Mouse (Mus musculus) stomach, embryonic 15.5 days (tissue): ENCODE results near the gene Fmnl2. TPM values are rescaled to one million over a fixed set of nuclear protein-coding genes. Genes with fewer than 3 reads are reported as not detected.

Experiments
- ATAC-seq: fragments of 200-750 bp; cut with Nextera tagmentation; 2 replicates; pipeline ENCODE4 v1.8.0; 2017; ENCODE audit warnings: low read depth, moderate number of reproducible peaks, moderate TSS enrichment; ENCODE audit not compliant: insufficient read depth, low FRiP score
- H3K27ac ChIP-seq: fragments of 300-500 bp; sonication (generic); 2 replicates; pipeline ENCODE4 v1.5.1; 2015; ENCODE audit warnings: mild to moderate bottlenecking, inconsistent platforms
- H3K27me3 ChIP-seq: fragments of 300-500 bp; sonication (generic); replicated peaks from 2 replicates; pipeline ENCODE4 v1.6.1; 2015; ENCODE audit warnings: inconsistent platforms
- H3K36me3 ChIP-seq: fragments of 300-500 bp; sonication (generic); 2 replicates; pipeline ENCODE4 v1.6.1; 2015; ENCODE audit warnings: inconsistent platforms
- H3K4me1 ChIP-seq: fragments of 300-500 bp; sonication (generic); 2 replicates; pipeline ENCODE4 v1.6.1; 2015; ENCODE audit warnings: inconsistent platforms
- H3K4me2 ChIP-seq: fragments of 300-500 bp; sonication (generic); 2 replicates; pipeline ENCODE4 v1.6.1; 2015; ENCODE audit warnings: mild to moderate bottlenecking, inconsistent platforms
- H3K4me3 ChIP-seq: fragments of 300-500 bp; sonication (generic); replicated peaks from 2 replicates; pipeline ENCODE4 v1.5.1; 2015; ENCODE audit warnings: inconsistent platforms
- H3K9ac ChIP-seq: fragments of 300-500 bp; sonication (generic); 2 replicates; pipeline ENCODE4 v1.6.1; 2015; ENCODE audit warnings: inconsistent platforms
- H3K9me3 ChIP-seq: fragments of 300-500 bp; sonication (generic); 2 replicates; pipeline ENCODE4 v1.6.1; 2016; ENCODE audit warnings: inconsistent platforms
- WGBS: fragments of 180-500 bp; shearing (Covaris S2); methylation state at CpG from one replicate; pipeline ENCODE4 v1.1.7; 2015; 5-methylcytosine and 5-hydroxymethylcytosine counted together
- polyA plus RNA-seq: library from polyadenylated mRNA; unstranded; fragments of >200 nt; fragmentation: Nextera tagmentation; extraction: Ambion mirVana; gene quantifications from 2 replicates; pipeline ENCODE4 v1.2.1, GENCODE M21; 2015

Gene Fmnl2
- polyA plus RNA-seq, 1 experiment from 2014 or later = 4.7 TPM

DNA sequence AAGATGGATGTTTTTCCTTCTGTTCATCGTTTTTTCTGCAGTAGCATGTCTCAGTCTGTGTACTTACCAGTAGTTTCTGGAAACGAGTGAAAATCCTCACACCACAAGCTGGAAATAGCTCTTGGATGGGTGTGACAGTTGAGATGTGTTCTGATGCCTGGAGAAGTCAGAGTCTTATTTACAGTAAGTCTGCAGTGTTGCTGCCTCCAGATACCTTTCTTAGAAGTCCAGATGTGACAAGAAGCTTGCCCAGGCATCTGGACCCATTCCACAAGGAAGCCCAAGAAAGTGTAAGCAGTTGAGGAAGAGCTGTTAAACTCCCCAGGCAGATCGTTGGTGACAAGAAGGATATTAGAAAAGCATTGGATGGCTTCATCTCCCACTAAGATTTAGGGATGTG lies 102.3 kb downstream of the Fmnl2 start:
- Histone ChIP-seq H3K27me3 (no peaks in the 10 kb centered on the region), H3K9ac (no peak overlapping the region), H3K27ac (0 out of 2 replicates have a peak overlapping the region, but pooled peaks have one; percentile 71), H3K9me3 (no peaks in the 10 kb centered on the region), H3K4me3 (no peak overlapping the region), H3K4me2 (no peak overlapping the region), H3K36me3 (no peaks in the 10 kb centered on the region), H3K4me1 (peaks cover 27% of the 10 kb centered on the region)
- 21% methylated on average over 3 of the region's 3 CpGs for WGBS
- no peak for ATAC-seq

DNA sequence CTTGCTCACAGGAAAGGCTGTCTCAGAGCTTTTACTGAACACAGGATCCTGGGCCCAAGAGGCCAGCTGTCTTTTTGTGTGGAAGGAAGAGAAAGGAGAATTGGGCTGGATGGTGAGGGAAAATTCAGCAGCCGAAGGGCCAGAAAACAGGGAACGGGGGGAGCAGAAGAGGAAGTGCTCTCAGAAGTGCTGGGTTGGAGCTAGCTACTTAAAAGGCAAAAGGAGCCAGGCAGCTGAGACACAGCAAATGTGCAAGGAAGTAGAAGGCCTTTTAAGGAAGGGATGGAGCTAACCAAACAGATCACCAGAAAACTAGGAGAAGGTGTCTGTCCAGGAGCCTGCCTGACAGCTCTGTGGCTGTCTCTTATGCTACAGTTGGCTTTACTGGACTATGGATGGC lies 103.0 kb downstream of the Fmnl2 start:
- Histone ChIP-seq H3K36me3 (no peaks in the 10 kb centered on the region), H3K9ac (no peak overlapping the region), H3K27ac (peak overlapping the region; percentile 71), H3K9me3 (no peaks in the 10 kb centered on the region), H3K4me2 (no peak overlapping the region), H3K27me3 (no peaks in the 10 kb centered on the region), H3K4me1 (peaks cover 27% of the 10 kb centered on the region), H3K4me3 (no peak overlapping the region)
- no peak for ATAC-seq
- 34% methylated on average over 2 of the region's 2 CpGs for WGBS

DNA sequence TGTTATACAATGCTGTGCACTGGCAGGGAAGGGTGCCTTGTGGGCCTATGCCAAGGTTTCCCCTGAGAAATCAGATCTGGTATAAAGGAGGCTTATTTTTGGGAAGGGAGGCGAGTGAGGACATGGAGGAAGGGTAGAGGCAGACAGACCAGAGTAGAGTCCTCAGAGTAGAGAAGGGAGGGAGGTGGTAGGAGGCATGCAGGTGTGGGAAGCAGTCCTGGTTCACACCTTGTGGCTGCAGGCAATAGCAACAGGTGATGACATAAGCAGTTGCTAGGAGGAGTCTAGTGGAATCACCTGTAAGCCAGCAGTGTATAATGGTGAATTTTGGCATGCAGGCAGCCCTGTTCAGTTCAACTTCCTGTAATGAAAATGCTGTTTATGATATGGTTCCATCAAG lies 105.8 kb downstream of the Fmnl2 start:
- no peak overlapping the region for H3K27ac ChIP-seq
- no peak overlapping the region for H3K9ac ChIP-seq
- no peak overlapping the region for H3K4me2 ChIP-seq
- H3K4me1 ChIP-seq = peaks cover 28% of the 10 kb centered on the region
- WGBS = 80% methylated on average over 1 of the region's 1 CpGs
- no peaks in the 10 kb centered on the region for H3K9me3 ChIP-seq
- no peak overlapping the region for H3K4me3 ChIP-seq
- no peak for ATAC-seq
- H3K27me3 ChIP-seq = no peaks in the 10 kb centered on the region
- H3K36me3 ChIP-seq = no peaks in the 10 kb centered on the region

DNA sequence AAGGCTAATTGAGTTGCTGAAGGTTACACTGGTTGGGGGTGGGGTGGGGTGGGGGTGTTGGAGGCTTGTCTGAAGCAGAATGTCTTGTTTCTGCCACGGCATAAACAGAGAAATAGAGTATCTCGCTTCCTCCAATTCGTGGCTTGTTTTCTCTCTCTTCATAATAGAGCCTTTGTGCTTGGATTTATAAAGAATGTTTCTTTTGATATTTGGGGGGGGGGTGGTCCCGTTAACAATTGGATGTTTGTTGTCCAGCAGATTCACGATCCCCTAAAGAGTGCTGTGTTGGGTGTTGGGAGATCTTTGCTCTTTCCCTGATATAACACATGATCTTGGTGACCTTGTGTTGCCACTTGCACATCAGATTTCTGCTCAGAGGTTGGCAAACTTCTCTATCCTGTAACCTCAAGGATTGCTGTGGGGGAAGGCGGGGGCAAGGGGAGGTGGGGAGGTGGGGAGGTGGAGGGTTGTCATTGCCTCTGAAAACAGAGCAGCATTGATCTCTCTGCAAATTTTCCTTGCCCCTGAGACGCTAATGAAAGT lies 106.8 kb downstream of the Fmnl2 start:
- Histone ChIP-seq H3K4me3 (no peak overlapping the region), H3K27me3 (no peaks in the 10 kb centered on the region), H3K9me3 (no peaks in the 10 kb centered on the region), H3K4me1 (peaks cover 19% of the 10 kb centered on the region), H3K27ac (no peak overlapping the region), H3K4me2 (no peak overlapping the region), H3K36me3 (no peaks in the 10 kb centered on the region), H3K9ac (no peak overlapping the region)
- ATAC-seq = no peak
- WGBS = 63% methylated on average over 7 of the region's 7 CpGs

DNA sequence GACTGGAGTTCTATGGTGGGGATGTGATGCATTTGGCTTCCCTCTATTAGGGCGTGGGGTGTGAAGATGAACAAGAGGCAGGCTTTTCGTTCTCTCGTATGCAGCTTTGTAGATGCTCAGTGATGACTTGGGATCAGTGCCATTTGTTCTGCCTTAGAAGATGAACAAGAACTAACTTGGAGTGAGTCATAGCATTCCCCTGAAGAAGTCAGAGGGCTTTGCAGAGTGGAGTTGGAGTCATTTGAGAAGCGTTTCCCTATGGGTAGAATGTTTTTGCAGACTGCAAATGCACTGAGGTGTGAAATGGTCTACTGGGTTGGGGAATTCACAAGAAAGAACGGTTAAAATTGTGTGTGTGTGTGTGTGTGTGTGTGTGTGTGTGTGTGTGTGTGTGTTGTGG lies 108.6 kb downstream of the Fmnl2 start:
- no peaks in the 10 kb centered on the region for H3K9me3 ChIP-seq
- 69% methylated on average over 5 of the region's 5 CpGs for WGBS
- H3K4me1 ChIP-seq = 0 out of 2 replicates have a peak, but pooled peaks cover 11% of the 10 kb centered on the region
- ATAC-seq = no peak
- H3K36me3 ChIP-seq = no peaks in the 10 kb centered on the region
- no peak overlapping the region for H3K4me3 ChIP-seq
- no peak overlapping the region for H3K9ac ChIP-seq
- H3K27me3 ChIP-seq = no peaks in the 10 kb centered on the region
- no peak overlapping the region for H3K27ac ChIP-seq
- no peak overlapping the region for H3K4me2 ChIP-seq

DNA sequence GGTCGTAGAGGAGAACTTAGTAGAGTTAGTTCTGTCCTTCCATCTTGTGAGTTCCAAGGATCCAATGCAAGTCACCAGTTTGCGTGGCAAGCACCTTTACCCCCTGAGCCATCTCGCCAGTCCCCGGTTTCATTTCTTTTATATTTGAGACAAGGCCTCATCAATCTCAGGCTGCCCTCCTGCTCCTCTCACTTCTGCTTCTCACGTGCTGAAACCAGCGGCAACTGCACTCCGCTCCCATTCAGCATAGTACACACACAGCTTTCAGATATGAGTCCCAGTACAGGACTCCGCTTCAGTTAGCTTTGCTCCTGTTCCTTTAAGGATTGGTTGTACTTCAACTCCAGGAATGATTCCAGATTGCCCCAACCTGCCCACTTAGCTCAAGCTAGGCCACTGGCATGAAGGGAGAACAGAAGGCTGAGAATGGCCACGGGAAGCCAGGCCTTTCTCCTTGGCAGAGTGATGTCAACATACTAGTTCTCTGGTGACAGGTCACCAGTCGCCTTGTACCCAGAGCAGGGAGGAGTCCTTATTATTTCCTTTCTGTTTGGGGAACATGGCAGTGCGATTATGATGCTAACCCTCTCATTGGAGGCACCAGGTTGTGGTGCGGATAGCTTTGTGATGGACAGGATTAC lies 109.3 kb downstream of the Fmnl2 start:
- Histone ChIP-seq H3K36me3 (no peaks in the 10 kb centered on the region), H3K4me3 (no peak overlapping the region), H3K27me3 (no peaks in the 10 kb centered on the region), H3K4me1 (0 out of 2 replicates have a peak, but pooled peaks cover 11% of the 10 kb centered on the region), H3K4me2 (no peak overlapping the region), H3K9ac (no peak overlapping the region), H3K9me3 (no peaks in the 10 kb centered on the region), H3K27ac (no peak overlapping the region)
- WGBS = 77% methylated on average over 12 of the region's 12 CpGs
- ATAC-seq = no peak

DNA sequence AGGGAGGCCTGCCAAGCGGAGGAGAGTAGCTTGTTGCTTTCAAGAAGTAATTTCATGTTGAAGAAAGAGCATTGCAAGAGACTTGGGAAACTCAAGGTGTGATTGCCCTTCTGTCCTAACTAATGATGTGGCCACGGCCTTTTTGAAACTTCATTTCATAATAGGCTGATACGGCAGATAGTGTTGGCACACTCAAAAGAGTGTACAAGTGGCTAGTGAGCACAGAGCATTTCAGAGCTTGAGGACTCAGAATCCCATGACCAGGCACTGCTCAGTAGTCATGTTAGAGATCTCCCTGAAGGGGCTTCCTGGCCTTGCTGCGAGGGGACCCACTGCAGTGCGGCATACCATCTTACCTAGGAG lies 109.8 kb downstream of the Fmnl2 start:
- WGBS = 93% methylated on average over 5 of the region's 5 CpGs
- no peak overlapping the region for H3K9ac ChIP-seq
- no peak overlapping the region for H3K4me3 ChIP-seq
- no peaks in the 10 kb centered on the region for H3K27me3 ChIP-seq
- H3K36me3 ChIP-seq = no peaks in the 10 kb centered on the region
- 0 out of 2 replicates have a peak, but pooled peaks cover 11% of the 10 kb centered on the region for H3K4me1 ChIP-seq
- H3K9me3 ChIP-seq = no peaks in the 10 kb centered on the region
- ATAC-seq = no peak
- no peak overlapping the region for H3K4me2 ChIP-seq
- H3K27ac ChIP-seq = no peak overlapping the region

DNA sequence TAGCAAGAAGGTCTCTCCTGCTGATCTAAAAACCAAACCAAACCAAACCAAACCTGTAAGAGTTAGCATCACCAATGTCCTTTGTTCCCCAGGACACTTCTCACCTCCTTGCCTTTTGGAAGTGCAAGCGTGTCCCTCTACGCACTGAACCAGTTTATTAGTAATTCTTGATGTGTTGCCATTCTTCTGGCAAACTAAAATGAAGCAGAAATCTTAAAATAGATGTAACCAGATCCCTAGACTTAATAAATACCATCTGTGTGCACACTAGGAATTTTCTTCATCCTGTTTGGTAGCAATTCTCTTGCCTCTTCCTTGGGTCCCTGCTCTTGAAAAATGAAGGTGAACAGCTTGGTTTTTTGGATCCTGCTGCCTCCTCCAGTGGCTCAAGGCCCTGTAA lies 111.2 kb downstream of the Fmnl2 start:
- 0 out of 2 replicates have a peak, but pooled peaks cover 11% of the 10 kb centered on the region for H3K4me1 ChIP-seq
- no peak overlapping the region for H3K27ac ChIP-seq
- H3K9ac ChIP-seq = no peak overlapping the region
- H3K9me3 ChIP-seq = no peaks in the 10 kb centered on the region
- H3K4me2 ChIP-seq = no peak overlapping the region
- ATAC-seq = no peak
- no peaks in the 10 kb centered on the region for H3K27me3 ChIP-seq
- WGBS = 74% methylated on average over 2 of the region's 2 CpGs
- H3K4me3 ChIP-seq = no peak overlapping the region
- no peaks in the 10 kb centered on the region for H3K36me3 ChIP-seq

DNA sequence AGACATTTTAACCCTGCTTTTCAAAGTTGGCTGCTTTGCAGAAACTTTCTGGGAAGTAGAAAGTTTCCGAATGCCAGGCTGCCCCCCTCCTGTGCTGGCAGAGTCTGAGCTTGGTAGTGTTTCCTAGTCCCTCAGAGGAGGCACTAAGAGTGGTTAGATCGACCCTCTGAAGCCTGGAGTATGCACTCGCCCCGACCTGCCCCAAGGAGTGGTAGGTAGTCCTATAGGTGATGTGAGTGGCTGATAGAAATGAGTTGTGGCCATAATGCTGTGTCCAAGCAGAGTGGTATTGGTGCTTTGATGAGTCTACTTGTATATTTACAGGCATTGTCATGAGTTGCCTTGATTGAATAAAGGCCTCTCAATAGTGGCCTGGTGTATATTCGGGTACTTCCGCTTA lies 116.4 kb downstream of the Fmnl2 start:
- Histone ChIP-seq H3K9ac (no peak overlapping the region), H3K4me2 (no peak overlapping the region), H3K27ac (no peak overlapping the region), H3K9me3 (no peaks in the 10 kb centered on the region), H3K27me3 (no peaks in the 10 kb centered on the region), H3K36me3 (no peaks in the 10 kb centered on the region), H3K4me1 (0 out of 2 replicates have a peak, but pooled peaks cover 5% of the 10 kb centered on the region), H3K4me3 (no peak overlapping the region)
- 89% methylated on average over 6 of the region's 6 CpGs for WGBS
- ATAC-seq = no peak

DNA sequence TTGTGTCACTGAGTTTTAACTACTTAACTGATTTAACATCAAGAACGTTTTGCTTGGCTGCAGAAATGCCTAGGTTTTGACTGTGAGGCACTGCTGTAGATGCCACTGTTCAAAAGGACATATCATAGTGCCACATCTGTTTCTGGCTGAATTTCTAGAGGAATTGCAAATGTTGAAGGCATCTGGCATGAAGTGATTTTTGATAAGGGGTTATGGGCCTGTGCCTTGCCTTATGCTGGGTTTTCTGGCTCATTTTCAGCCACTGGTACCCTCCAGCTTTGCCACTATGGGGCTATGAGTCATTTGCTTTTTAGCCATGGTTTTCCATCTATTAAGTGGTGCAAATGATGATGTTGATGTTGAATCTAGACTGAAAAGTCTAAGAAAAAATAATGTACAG lies 117.1 kb downstream of the Fmnl2 start:
- no peak overlapping the region for H3K4me3 ChIP-seq
- H3K27ac ChIP-seq = no peak overlapping the region
- H3K36me3 ChIP-seq = no peaks in the 10 kb centered on the region
- H3K9me3 ChIP-seq = no peaks in the 10 kb centered on the region
- H3K27me3 ChIP-seq = no peaks in the 10 kb centered on the region
- WGBS = 68% methylated on average over 1 of the region's 1 CpGs
- no peak for ATAC-seq
- peaks cover 10% of the 10 kb centered on the region; the same call in 1 of the 2 replicates for H3K4me1 ChIP-seq
- H3K9ac ChIP-seq = no peak overlapping the region
- no peak overlapping the region for H3K4me2 ChIP-seq

DNA sequence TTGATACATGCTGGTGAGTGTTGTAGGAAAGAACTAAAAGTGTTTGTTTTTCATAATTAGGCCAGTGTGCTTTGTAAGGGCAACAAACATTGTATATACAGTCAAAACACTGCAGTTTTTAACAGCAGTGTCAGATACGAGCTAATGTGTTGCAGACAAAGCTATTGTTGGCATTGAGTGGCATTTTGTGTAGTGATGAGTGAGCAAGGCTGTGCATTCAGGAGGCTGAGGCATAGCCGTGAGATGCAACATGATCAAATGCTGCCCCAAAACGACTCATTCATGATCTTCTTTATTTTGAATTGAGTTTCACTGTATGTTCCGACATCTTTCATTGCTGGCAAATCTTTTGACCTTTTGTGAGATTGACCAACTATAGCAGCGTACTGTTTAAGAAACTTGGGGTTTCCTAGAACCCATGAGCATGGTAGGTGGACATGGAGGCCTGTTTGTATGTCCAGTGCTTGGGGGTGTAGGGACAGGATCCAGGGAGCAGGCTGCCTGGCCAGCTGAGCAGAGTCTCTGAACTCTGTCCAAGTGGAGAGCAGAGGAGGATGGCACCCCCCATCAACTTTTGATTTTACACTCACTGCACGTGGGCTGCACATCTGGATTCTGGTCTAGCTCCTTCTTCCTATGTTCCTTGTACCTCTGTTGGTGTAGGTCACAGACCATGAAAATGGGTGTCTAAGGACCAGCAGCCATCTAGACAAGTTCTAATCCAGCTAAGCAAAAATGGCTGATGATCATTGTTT lies 120.4 kb downstream of the Fmnl2 start:
- no peaks in the 10 kb centered on the region for H3K27me3 ChIP-seq
- H3K27ac ChIP-seq = no peak overlapping the region
- H3K4me3 ChIP-seq = no peak overlapping the region
- ATAC-seq = no peak
- no peaks in the 10 kb centered on the region for H3K36me3 ChIP-seq
- H3K4me2 ChIP-seq = no peak overlapping the region
- 91% methylated on average over 6 of the region's 6 CpGs for WGBS
- H3K9ac ChIP-seq = no peak overlapping the region
- peaks cover 21% of the 10 kb centered on the region; the same call in 1 of the 2 replicates for H3K4me1 ChIP-seq
- no peaks in the 10 kb centered on the region for H3K9me3 ChIP-seq

DNA sequence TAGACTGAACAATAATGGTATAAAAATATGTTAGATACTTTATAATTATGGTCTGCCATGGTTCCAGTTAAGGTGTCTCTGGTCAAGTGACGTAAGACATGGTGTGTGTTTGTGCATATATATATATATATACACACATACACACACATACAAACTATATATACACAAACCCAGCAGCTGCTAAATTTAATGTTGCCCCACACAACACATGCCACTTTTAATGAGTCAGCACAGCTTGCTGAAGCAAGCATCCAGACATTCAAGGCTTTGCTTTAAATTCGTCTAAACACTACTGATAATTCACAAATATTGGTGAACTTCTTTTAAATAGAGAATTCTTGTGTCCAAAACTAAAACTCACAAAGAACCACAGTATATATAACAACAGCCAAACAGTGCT lies 121.1 kb downstream of the Fmnl2 start:
- H3K27me3 ChIP-seq = no peaks in the 10 kb centered on the region

More for the DNA sequence above, 121.1 kb downstream of the Fmnl2 start:
- H3K36me3 ChIP-seq = no peaks in the 10 kb centered on the region
- no peak overlapping the region for H3K9ac ChIP-seq
- no peak overlapping the region for H3K27ac ChIP-seq
- WGBS = 61% methylated on average over 2 of the region's 2 CpGs
- ATAC-seq = no peak
- no peaks in the 10 kb centered on the region for H3K9me3 ChIP-seq
- H3K4me2 ChIP-seq = no peak overlapping the region
- peaks cover 21% of the 10 kb centered on the region; the same call in 1 of the 2 replicates for H3K4me1 ChIP-seq
- H3K4me3 ChIP-seq = no peak overlapping the region
